Mouse (Mus musculus) small intestine, adult 2 months (tissue): Measurements from ENCODE around the gene Bag3.

Source experiments
- CTCF ChIP-seq: fragments of 200-500 bp; IDR thresholded peaks from 2 replicates; pipeline ENCODE4 v1.5.1; 2012; ENCODE audit warnings: low read depth, mild to moderate bottlenecking, control low read depth, inconsistent platforms, low read length, moderate library complexity, mixed read lengths; ENCODE audit not compliant: insufficient replicate concordance, insufficient read length; ENCODE audit errors: extremely low read depth
- POLR2A ChIP-seq: fragments of 200-500 bp; IDR thresholded peaks from 2 replicates; pipeline ENCODE4 v1.6.1; 2012; ENCODE audit warnings: low read depth, mild to moderate bottlenecking, control low read depth, inconsistent platforms, low read length, moderate library complexity

DNA sequence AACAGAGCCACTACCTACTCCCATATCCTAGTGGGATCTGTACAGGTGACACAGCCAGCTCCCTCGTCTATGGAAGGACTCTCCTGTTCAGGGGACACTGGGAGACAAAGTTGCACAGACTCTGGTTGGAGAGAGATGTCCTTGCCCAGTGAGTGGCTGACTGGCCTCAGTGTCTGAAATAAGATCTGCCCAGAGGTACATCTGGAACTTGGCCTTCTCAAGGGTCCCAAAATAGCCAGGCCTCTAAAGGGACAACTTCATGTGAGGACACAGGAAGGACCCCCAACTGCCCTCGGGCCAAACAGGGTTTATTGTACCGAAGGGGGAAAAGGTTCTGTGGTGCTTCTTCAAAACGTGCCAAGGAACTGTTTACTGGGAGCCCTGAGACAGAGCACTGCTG, 14.8 kb downstream of the Bag3 start:
- no peak for TF ChIP-seq POLR2A
- TF ChIP-seq CTCF: no peak
